Mouse (Mus musculus): ENCODE results near the gene Skint3. TPM values are rescaled to one million over a fixed set of nuclear protein-coding genes. Genes with fewer than 3 reads are reported as not detected.
"Not testable (repeated sequence)": the region's sequence is repeated elsewhere in the genome, so short reads cannot be mapped to it uniquely, and the experiment has no call there.

Gene Skint3
- polyA plus RNA-seq (2014; fragmentation: Nextera tagmentation; extraction: Ambion mirVana), result not detected in 2 replicates

DNA sequence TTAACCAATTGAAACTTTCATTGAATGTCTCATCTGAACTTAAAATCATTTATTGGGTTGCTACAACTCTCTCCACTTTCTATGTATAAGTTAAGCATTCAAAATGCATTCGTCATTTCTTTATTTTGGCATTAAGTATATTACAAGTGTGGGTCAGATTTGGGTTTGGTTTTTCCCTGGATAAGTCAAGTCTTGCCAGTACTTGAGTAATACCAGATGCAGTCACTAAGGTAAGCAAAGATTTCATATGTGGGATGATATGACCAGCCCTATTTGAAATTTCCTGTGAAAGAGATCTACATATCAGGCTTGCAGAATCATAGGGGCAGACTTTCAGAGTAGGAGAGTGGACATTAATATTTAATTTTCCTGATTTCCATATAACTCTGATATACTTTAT, at the start of gene Skint3:
Gene Skint3, plus strand, starts transcription at position 301 of the 400 bp plus-strand sequence.
- WGBS, result 91% methylated on average over 1 of the region's 1 CpGs
- H3K4me1 ChIP-seq (replicated peaks; ENCODE audit: control insufficient read depth, insufficient read depth, low read length), result no peaks in the 10 kb centered on the region
- H3K27ac ChIP-seq, result no peak within 1 kb of the TSS
- DNase-seq (ENCODE audit: low spot score), result no peak
- H3K4me3 ChIP-seq (replicated peaks; ENCODE audit: low read length), result no peak within 1 kb of the TSS
- 0 out of 2 replicates have a peak, but pooled peaks cover 7% of the 10 kb centered on the region for H3K9me3 ChIP-seq (ENCODE audit: control insufficient read depth, low read length)
- H3K27me3 ChIP-seq (ENCODE audit: control insufficient read depth, insufficient read depth, low read length), result no peaks in the 10 kb centered on the region
- ATAC-seq (ENCODE audit: low FRiP score), result no peak
- H3K36me3 ChIP-seq (replicated peaks; ENCODE audit: control insufficient read depth, insufficient read depth), result no peaks in the 10 kb centered on the region
- no peak within 1 kb of the TSS for H3K9ac ChIP-seq
- no peak within 1 kb of the TSS for H3K4me2 ChIP-seq (replicated peaks)

DNA sequence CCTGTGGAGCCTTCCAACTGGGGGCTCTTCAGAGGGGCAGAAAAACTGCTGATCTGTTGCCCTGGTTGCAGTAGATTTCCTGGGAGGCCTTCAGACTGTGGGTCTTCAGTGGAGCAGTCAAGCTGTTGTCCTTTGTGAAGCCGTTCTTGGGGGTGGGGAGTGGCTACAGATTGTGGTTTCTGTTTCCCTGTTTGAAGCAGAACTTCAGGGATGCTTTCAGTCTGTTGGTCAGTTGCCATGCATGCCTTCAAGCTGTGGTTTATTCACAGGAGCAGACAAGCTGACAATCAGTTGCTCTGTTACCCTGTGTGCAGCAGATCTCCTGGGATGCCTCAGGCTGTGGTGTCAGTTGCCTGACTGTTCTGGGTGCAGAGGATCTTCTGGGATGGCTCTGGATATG, 11.4 kb downstream of the Skint3 start:
- no peak for ATAC-seq (ENCODE audit: low FRiP score)
- no peak for DNase-seq (ENCODE audit: low spot score)
- Histone ChIP-seq H3K4me2 (replicated peaks) (no peak overlapping the region), H3K4me1 (replicated peaks; ENCODE audit: control insufficient read depth, insufficient read depth, low read length) (no peaks in the 10 kb centered on the region), H3K4me3 (replicated peaks; ENCODE audit: low read length) (no peak overlapping the region), H3K27ac (no peak overlapping the region), H3K27me3 (ENCODE audit: control insufficient read depth, insufficient read depth, low read length) (no peaks in the 10 kb centered on the region), H3K9me3 (ENCODE audit: control insufficient read depth, low read length) (0 out of 2 replicates have a peak, but pooled peaks cover 17% of the 10 kb centered on the region), H3K9ac (no peak overlapping the region), H3K36me3 (replicated peaks; ENCODE audit: control insufficient read depth, insufficient read depth) (no peaks in the 10 kb centered on the region)
- WGBS, result 38% methylated on average over 1 of the region's 1 CpGs

DNA sequence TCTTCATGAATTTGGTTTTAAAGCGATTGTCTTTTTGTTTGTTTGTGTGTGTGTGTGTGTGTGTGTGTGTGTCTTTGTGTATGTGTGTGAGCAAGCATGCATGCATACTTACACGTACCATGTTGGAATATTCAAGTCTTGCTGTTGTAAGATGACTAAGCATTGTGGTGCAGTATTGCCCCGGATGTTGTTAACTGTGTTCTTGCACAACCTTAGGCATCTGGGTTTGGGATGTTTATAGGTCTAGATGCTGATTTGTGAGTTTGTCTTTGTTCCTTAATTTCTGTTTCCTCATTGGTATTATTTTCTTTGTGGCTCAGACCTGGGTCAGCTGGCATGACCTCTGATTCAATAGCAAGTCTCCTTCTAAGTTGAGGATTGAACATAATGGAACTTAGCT, 11.9 kb downstream of the Skint3 start:
- no peak overlapping the region for H3K9ac ChIP-seq
- ATAC-seq (ENCODE audit: low FRiP score) (no peak), DNase-seq (ENCODE audit: low spot score) (no peak)
- 87% methylated on average over 3 of the region's 3 CpGs for WGBS
- no peaks in the 10 kb centered on the region for H3K4me1 ChIP-seq (replicated peaks; ENCODE audit: control insufficient read depth, insufficient read depth, low read length)
- no peak overlapping the region for H3K4me3 ChIP-seq (replicated peaks; ENCODE audit: low read length)
- H3K4me2 ChIP-seq (replicated peaks), result no peak overlapping the region
- H3K36me3 ChIP-seq (replicated peaks; ENCODE audit: control insufficient read depth, insufficient read depth), result no peaks in the 10 kb centered on the region
- no peak overlapping the region for H3K27ac ChIP-seq
- H3K9me3 ChIP-seq (ENCODE audit: control insufficient read depth, low read length), result 0 out of 2 replicates have a peak, but pooled peaks cover 14% of the 10 kb centered on the region
- H3K27me3 ChIP-seq (ENCODE audit: control insufficient read depth, insufficient read depth, low read length), result no peaks in the 10 kb centered on the region

DNA sequence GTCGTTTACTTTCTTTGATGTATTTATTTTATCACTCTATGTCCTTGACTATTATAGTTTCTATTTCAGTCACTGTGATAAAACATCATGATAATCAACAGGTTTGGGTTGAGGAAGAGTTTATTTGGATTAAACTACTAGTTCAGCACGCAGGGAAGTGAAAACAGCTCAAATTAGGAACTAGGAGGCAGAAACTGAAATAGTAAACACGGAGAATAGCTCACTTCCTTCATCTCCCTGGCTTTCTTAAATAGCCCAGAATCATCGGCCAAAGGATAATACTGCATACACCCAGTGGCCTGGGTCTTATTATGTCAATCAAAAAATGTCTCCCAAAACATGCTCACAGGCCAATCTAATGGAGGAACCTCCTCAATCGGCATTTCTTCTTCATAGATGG, 24.0 kb downstream of the Skint3 start:
- H3K4me2 ChIP-seq (replicated peaks), result no peak overlapping the region
- no peaks in the 10 kb centered on the region for H3K36me3 ChIP-seq (replicated peaks; ENCODE audit: control insufficient read depth, insufficient read depth)
- H3K9ac ChIP-seq, result no peak overlapping the region
- no peaks in the 10 kb centered on the region for H3K4me1 ChIP-seq (replicated peaks; ENCODE audit: control insufficient read depth, insufficient read depth, low read length)
- no peak for DNase-seq (ENCODE audit: low spot score)
- H3K4me3 ChIP-seq (replicated peaks; ENCODE audit: low read length), result no peak overlapping the region
- H3K27ac ChIP-seq, result no peak overlapping the region
- WGBS, result 76% methylated on average over 5 of the region's 5 CpGs
- H3K9me3 ChIP-seq (ENCODE audit: control insufficient read depth, low read length), result no peaks in the 10 kb centered on the region
- no peaks in the 10 kb centered on the region for H3K27me3 ChIP-seq (ENCODE audit: control insufficient read depth, insufficient read depth, low read length)
- no peak for ATAC-seq (ENCODE audit: low FRiP score)

DNA sequence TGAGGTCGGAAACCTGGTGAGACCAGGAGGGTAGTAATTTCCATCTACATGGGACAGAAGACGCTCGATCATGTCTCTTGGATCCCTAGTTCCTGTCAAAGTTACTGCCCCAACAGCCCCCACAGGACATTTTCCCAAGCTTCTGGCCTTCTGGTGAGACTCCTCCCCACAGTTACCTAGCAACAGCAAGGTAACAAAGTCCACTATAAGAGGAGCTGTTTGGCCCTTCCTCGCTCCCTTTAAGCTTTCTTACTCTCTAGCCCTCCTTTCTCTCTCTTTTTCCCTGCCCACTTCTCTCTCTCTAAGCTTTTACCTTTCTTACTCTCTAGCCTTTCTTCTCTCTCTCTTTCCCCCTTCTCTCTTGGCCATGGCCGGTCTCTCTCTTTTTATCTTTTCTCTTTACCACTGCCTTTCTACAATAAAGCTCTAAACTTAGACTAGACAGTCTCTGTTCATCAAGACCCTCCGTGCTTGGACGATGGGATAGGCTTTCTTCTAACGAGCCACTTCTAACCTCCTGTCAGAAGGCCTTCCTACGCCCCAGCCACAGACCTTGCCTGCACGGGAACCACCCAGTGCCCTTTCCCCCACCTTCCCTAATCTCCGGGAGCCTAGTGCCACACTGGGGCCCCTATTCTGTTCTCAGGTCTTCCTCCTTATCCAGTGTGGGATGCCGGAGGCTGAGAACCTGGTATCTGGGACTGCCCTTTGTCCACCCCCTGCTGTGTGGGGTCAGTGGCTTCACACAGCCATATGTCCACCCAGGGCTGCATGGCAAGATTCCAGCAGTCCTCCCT, 55.3 kb downstream of the Skint3 start:
- Histone ChIP-seq H3K27ac (no peak overlapping the region), H3K27me3 (ENCODE audit: control insufficient read depth, insufficient read depth, low read length) (no peaks in the 10 kb centered on the region), H3K4me3 (replicated peaks; ENCODE audit: low read length) (no peak overlapping the region), H3K9me3 (ENCODE audit: control insufficient read depth, low read length) (0 out of 2 replicates have a peak, but pooled peaks cover 18% of the 10 kb centered on the region), H3K9ac (no peak overlapping the region), H3K4me2 (replicated peaks) (no peak overlapping the region), H3K4me1 (replicated peaks; ENCODE audit: control insufficient read depth, insufficient read depth, low read length) (no peaks in the 10 kb centered on the region), H3K36me3 (replicated peaks; ENCODE audit: control insufficient read depth, insufficient read depth) (no peaks in the 10 kb centered on the region)
- ATAC-seq (ENCODE audit: low FRiP score) (no peak), DNase-seq (ENCODE audit: low spot score) (no peak)
- WGBS, result 84% methylated on average over 12 of the region's 12 CpGs

DNA sequence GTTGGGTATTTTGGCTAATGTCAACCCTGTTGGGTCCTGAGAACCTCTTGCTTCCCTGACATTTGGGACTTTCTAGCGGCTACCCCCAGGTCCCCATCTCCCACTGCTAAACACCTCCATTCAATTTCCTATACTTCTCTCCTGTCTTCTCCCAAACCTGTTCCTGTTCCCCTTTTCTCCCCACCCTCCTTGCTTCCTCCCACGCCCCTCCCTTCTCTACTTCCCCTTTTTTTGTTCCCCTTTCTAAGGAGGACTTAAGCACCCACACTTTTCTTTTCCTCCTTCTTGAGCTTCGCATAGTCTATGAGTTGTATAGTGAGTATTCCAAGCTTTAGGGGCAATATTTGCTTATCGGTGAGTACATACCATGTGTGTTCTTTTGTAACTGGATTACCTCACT, 56.4 kb downstream of the Skint3 start:
- Histone ChIP-seq H3K4me1 (replicated peaks; ENCODE audit: control insufficient read depth, insufficient read depth, low read length) (no peaks in the 10 kb centered on the region), H3K9me3 (ENCODE audit: control insufficient read depth, low read length) (0 out of 2 replicates have a peak, but pooled peaks cover 18% of the 10 kb centered on the region), H3K9ac (no peak overlapping the region), H3K36me3 (replicated peaks; ENCODE audit: control insufficient read depth, insufficient read depth) (no peaks in the 10 kb centered on the region), H3K4me2 (replicated peaks) (no peak overlapping the region), H3K27me3 (ENCODE audit: control insufficient read depth, insufficient read depth, low read length) (no peaks in the 10 kb centered on the region), H3K4me3 (replicated peaks; ENCODE audit: low read length) (no peak overlapping the region), H3K27ac (no peak overlapping the region)
- WGBS, result 85% methylated on average over 4 of the region's 4 CpGs
- DNase-seq (ENCODE audit: low spot score) (no peak), ATAC-seq (ENCODE audit: low FRiP score) (no peak)

DNA sequence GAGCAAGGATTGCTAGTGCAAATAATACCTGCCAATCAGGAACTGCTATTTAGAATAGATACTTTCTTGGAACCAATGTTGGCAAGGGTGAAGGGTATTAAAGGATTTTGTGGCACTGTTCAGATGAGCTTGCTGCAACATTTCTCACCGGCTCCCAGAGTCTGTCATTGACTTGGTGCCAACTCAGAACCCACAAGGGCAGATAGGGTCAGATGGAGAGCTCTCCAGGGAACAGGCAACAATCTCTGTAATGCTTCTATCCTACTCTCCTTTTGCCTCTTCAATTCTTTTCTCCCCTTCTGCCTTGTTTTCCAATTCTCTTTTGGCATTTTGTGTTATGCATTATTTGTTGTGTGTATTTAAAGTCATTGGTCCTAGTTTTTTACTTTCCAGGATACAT, 70.3 kb downstream of the Skint3 start:
- no peak overlapping the region for H3K27ac ChIP-seq
- H3K9me3 ChIP-seq (ENCODE audit: control insufficient read depth, low read length), result peaks cover 5% of the 10 kb centered on the region
- no peaks in the 10 kb centered on the region for H3K36me3 ChIP-seq (replicated peaks; ENCODE audit: control insufficient read depth, insufficient read depth)
- no peak for ATAC-seq (ENCODE audit: low FRiP score)
- H3K4me2 ChIP-seq (replicated peaks), result no peak overlapping the region
- no peak for DNase-seq (ENCODE audit: low spot score)
- no peaks in the 10 kb centered on the region for H3K27me3 ChIP-seq (ENCODE audit: control insufficient read depth, insufficient read depth, low read length)
- no peak overlapping the region for H3K9ac ChIP-seq
- no peaks in the 10 kb centered on the region for H3K4me1 ChIP-seq (replicated peaks; ENCODE audit: control insufficient read depth, insufficient read depth, low read length)
- 78% methylated on average over 1 of the region's 1 CpGs for WGBS
- H3K4me3 ChIP-seq (replicated peaks; ENCODE audit: low read length), result no peak overlapping the region

DNA sequence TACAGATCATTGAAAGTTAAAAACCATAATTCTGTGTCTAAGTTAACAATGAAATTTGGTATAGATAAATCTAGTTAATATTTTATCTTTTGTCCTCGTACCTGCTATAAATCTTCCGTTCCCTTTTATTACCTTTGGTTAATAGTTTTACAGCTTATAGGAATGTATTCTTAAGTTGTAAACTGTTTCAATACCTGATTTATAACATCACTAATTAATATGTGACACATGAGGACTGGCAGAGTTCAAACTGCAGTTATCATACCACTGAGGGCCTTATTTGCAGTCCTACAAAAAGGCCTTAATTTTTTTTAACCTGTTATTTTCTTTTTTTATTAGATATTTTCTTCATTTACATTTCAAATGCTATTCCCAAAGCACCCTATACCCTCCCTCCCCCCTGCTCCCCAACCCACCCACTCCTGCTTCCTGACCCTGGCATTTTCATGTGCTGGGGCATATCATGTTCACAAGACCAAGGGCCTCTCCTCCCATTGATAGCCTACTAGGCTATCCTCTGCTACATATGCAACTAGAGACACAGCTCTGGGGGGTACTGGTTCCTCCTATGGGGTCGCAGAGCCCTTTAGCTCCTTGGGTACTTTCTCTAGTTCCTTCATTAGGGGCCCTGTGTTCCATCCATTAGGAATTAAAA, 70.9 kb downstream of the Skint3 start:
- Histone ChIP-seq H3K36me3 (replicated peaks; ENCODE audit: control insufficient read depth, insufficient read depth) (no peaks in the 10 kb centered on the region), H3K4me3 (replicated peaks; ENCODE audit: low read length) (no peak overlapping the region), H3K4me2 (replicated peaks) (no peak overlapping the region), H3K9me3 (ENCODE audit: control insufficient read depth, low read length) (peaks cover 8% of the 10 kb centered on the region), H3K4me1 (replicated peaks; ENCODE audit: control insufficient read depth, insufficient read depth, low read length) (no peaks in the 10 kb centered on the region), H3K27ac (no peak overlapping the region), H3K27me3 (ENCODE audit: control insufficient read depth, insufficient read depth, low read length) (no peaks in the 10 kb centered on the region), H3K9ac (no peak overlapping the region)
- ATAC-seq (ENCODE audit: low FRiP score), result no peak
- WGBS, result 84% methylated on average over 3 of the region's 3 CpGs
- no peak for DNase-seq (ENCODE audit: low spot score)

DNA sequence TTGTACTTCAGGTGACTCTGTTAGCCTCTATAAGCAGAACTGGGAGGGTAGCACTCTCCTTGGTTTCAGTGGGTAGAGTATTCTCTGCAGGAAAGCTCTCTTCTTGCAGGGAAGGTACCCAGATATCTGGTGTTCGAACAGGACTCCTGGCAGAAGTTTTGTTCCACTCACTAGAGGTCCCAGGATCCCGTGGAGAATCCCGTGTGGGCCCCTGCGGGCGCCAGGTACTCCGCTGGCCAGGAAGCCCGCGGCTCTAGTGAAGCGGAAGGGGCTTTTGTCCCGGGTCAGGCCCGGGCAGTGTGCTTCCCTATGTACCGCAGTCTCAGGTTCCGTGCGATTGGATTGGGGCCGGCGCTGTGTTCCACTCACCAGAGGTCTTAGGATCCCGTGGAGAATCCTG, 117.1 kb downstream of the Skint3 start:
- H3K9me3 ChIP-seq (ENCODE audit: control insufficient read depth, low read length), result peaks cover 11% of the 10 kb centered on the region; the same call in 1 of the 2 replicates
- H3K4me1 ChIP-seq (replicated peaks; ENCODE audit: control insufficient read depth, insufficient read depth, low read length); H3K36me3 ChIP-seq (replicated peaks; ENCODE audit: control insufficient read depth, insufficient read depth); DNase-seq (ENCODE audit: low spot score); H3K9ac ChIP-seq; H3K27ac ChIP-seq; ATAC-seq (ENCODE audit: low FRiP score); H3K4me2 ChIP-seq (replicated peaks); H3K27me3 ChIP-seq (ENCODE audit: control insufficient read depth, insufficient read depth, low read length); H3K4me3 ChIP-seq (replicated peaks; ENCODE audit: low read length): not testable (repeated sequence)
- WGBS, result 93% methylated on average over 16 of the region's 17 CpGs

Data from hindbrain, embryonic 14.5 days (tissue).